Mouse (Mus musculus) heart, adult 2 months (tissue): ENCODE measurements at regions not wholly inside any gene's neighbourhood (a gene's known extent, or its start where the extent isn't known, plus 50 kb on each side); places are given as distances from the start of the nearest gene placed in this dataset.
A peak's percentile ranks its signal among the peaks of the same experiment; 100 is the strongest.

ENCODE experiments used
- DNase-seq, 2 experiments: peaks; one replicate each; pipeline ENCODE4 v3.0.0; 2021
- H3K27ac ChIP-seq: fragments of 200-600 bp; 2 replicates; pipeline ENCODE4 v1.8.1; 2022
- H3K27me3 ChIP-seq: fragments of 200-500 bp; 2 replicates; pipeline ENCODE4 v1.6.1; 2012; ENCODE audit warnings: mild to moderate bottlenecking, low read length, inconsistent platforms, mixed read lengths; ENCODE audit not compliant: control insufficient read depth, insufficient read depth
- H3K36me3 ChIP-seq: fragments of 200-500 bp; 2 replicates; pipeline ENCODE4 v1.6.1; 2012; ENCODE audit warnings: low read length, inconsistent platforms; ENCODE audit not compliant: control insufficient read depth, insufficient read depth
- H3K4me1 ChIP-seq: fragments of 200-500 bp; 2 replicates; pipeline ENCODE4 v1.6.1; 2011; ENCODE audit warnings: low read length; ENCODE audit not compliant: control insufficient read depth, insufficient read depth
- H3K4me3 ChIP-seq: fragments of 200-600 bp; 2 replicates; pipeline ENCODE4 v1.8.1; 2022
- H3K79me2 ChIP-seq: fragments of 200-500 bp; replicated peaks from 2 replicates; pipeline ENCODE4 v1.6.1; 2012; ENCODE audit warnings: mild to moderate bottlenecking, inconsistent platforms, low read length, moderate library complexity, mixed read lengths; ENCODE audit not compliant: control insufficient read depth, insufficient read depth
- H3K9ac ChIP-seq: fragments of 200-500 bp; 2 replicates; pipeline ENCODE4 v1.6.1; 2012; ENCODE audit warnings: low read depth, mild to moderate bottlenecking, control low read depth, inconsistent platforms, low read length, mixed read lengths
- CTCF ChIP-seq: fragments of 200-600 bp; IDR thresholded peaks from 2 replicates; pipeline ENCODE4 v1.8.1; 2022; ENCODE audit warnings: antibody characterized with exemption, mild to moderate bottlenecking, moderate library complexity
- EP300 ChIP-seq: fragments of 200-500 bp; IDR thresholded peaks from 2 replicates; pipeline ENCODE4 v1.6.1; 2011; ENCODE audit warnings: low read depth, low read length, control low read depth; ENCODE audit not compliant: insufficient read depth
- POLR2A ChIP-seq: fragments of 200-500 bp; IDR thresholded peaks from 2 replicates; pipeline ENCODE4 v1.6.1; 2011; ENCODE audit warnings: mild to moderate bottlenecking, low read depth, low read length, control low read depth; ENCODE audit not compliant: insufficient read depth
- WGBS: fragments of 180-500 bp; shearing (Covaris S2); methylation state at CpG from one replicate; pipeline ENCODE4 v1.1.7; 2018; 5-methylcytosine and 5-hydroxymethylcytosine counted together
- intact Hi-C: fragments of 180-260 bp; cut with DNase I; formaldehyde crosslinking; loops from one replicate; pipeline ENCODE4 v1.15.1; 2025

- intact Hi-C loops = loop anchor here (5.0 kb wide), 2 partner anchors 48 to 52 kb away; no protein-coding TSS in a partner anchor
- Histone ChIP-seq H3K27me3 (no peaks in the 10 kb centered on the region), H3K36me3 (no peaks in the 10 kb centered on the region; the same call in 1 of the 2 replicates), H3K27ac (no peak overlapping the region), H3K4me1 (no peaks in the 10 kb centered on the region; the same call in 1 of the 2 replicates), H3K79me2 (no peaks in the 10 kb centered on the region), H3K4me3 (no peak overlapping the region), H3K9ac (no peak overlapping the region)
- WGBS = 57% methylated on average over 8 of the region's 8 CpGs
- DNase-seq = peak; percentile 30 to 56
- TF ChIP-seq POLR2A (no peak), EP300 (0 out of 2 replicates have a peak, but pooled peaks have one; percentile 55)
These were observed 169.2 kb upstream of the Klf3 start for GRCm38 (mm10) chr5:64634008-64634407.

DNA sequence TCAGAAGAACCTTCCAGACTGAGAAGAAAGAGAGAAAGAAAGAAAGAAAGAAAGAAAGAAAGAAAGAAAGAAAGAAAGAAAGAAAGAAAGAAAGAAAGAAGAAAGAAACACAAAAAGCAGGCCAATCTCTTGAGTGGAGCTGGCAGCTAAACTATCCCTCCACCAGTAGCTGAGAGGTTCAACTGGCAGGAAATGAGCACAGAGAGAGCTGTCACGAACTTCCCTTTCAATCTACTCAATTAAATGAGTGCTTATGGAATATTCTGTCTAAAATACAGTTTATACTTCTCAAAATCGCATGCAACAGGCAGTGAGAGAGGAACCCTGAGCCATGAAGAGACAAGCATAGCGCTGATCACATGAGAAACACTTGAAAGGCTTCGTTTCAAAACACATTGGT lies 168.5 kb upstream of the Klf3 start:
- DNase-seq = no peak
- Histone ChIP-seq H3K9ac (no peak overlapping the region), H3K79me2 (no peaks in the 10 kb centered on the region), H3K27ac (no peak overlapping the region), H3K4me1 (no peaks in the 10 kb centered on the region; the same call in 1 of the 2 replicates), H3K27me3 (no peaks in the 10 kb centered on the region), H3K36me3 (no peaks in the 10 kb centered on the region; the same call in 1 of the 2 replicates), H3K4me3 (no peak overlapping the region)
- WGBS = 68% methylated on average over 4 of the region's 4 CpGs
- intact Hi-C loops = loop anchor here (5.0 kb wide), 2 partner anchors 48 to 52 kb away; no protein-coding TSS in a partner anchor
- TF ChIP-seq POLR2A = no peak
- TF ChIP-seq EP300 = no peak
- no peak for TF ChIP-seq CTCF

- no peaks in the 10 kb centered on the region; the same call in 1 of the 2 replicates for H3K4me1 ChIP-seq
- intact Hi-C loops = no loop called here
These were observed 166.9 kb upstream of the Klf3 start for GRCm38 (mm10) chr5:64636301-64636700.

DNA sequence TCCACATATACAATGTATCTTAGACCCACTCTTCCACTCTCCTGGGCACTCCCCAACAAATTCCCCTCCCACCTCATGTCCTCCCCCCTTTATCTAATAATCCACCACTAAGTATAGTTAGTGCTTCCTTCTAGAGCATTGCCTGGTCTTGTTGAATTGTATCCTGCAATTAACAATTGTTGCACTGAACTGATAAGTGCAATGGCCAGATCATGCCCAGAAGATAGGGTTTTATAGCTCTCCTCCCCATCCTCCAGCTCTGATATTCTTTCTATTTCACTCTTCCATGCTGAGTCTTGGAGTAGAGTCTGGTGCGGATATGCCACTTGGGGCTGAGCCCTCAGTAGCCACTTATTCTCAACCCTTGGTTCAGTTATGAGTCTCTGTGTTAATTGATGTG lies 159.6 kb upstream of the Klf3 start:
- H3K4me3 ChIP-seq = no peak overlapping the region
- no peaks in the 10 kb centered on the region for H3K36me3 ChIP-seq
- TF ChIP-seq POLR2A (no peak), EP300 (no peak), CTCF (no peak)
- intact Hi-C loops = no loop called here
- no peaks in the 10 kb centered on the region for H3K79me2 ChIP-seq
- WGBS = 100% methylated on average over 1 of the region's 1 CpGs
- no peaks in the 10 kb centered on the region for H3K27me3 ChIP-seq
- H3K4me1 ChIP-seq = peaks cover 3% of the 10 kb centered on the region; the same call in 1 of the 2 replicates
- H3K9ac ChIP-seq = no peak overlapping the region
- H3K27ac ChIP-seq = no peak overlapping the region
- no peak for DNase-seq

More at GRCm38 (mm10) chr5:64636301-64636700, 166.9 kb upstream of the Klf3 start:
- Histone ChIP-seq H3K79me2 (no peaks in the 10 kb centered on the region), H3K27me3 (no peaks in the 10 kb centered on the region), H3K36me3 (no peaks in the 10 kb centered on the region; the same call in 1 of the 2 replicates), H3K27ac (no peak overlapping the region), H3K4me3 (no peak overlapping the region), H3K9ac (no peak overlapping the region)
- DNase-seq = no peak
- no peak for TF ChIP-seq CTCF
- TF ChIP-seq POLR2A = no peak
- TF ChIP-seq EP300 = no peak
- WGBS = 85% methylated on average over 3 of the region's 3 CpGs

DNA sequence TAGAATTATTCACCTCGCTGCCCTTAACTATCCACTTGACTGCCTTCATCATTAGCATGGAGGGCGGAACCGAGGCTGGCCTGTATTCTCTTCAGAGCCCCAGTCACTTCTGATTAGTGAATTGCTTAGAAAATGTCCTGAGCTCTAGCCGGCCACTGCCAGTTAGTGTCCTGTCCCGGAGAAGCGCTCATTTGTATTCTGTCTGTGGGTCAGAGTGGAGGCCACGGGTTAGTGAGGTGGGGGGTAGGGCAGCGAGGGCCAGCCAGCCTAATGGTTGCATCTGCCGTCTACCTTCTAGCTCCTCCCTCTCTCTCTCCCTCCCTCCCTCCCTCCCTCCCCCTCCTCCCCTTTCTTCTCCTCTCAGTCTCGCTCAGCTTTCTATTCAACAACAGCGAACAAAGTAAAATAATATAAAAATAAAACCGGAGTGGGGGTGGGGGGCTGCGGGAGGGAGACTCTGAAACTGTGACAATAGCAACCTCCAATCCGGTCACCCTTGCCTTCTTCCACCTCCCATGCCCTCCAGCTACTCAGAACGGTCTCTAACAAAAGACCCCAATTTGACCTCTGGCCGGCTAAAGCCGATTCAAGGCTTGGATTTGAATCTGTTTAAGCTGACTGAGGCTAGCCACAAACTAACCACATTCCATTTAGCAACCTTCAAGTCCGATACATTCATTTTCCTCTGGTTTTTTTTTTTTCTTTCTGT lies 155.6 kb upstream of the Klf3 start:
- intact Hi-C loops = no loop called here
- H3K27ac ChIP-seq = no peak overlapping the region
- peak in 1 of 2 experiments; percentile 27 for DNase-seq

GRCm38 (mm10) chr5:64648492-64648891 lies 154.7 kb upstream of the Klf3 start:
- Histone ChIP-seq H3K4me1 (peaks cover 3% of the 10 kb centered on the region; the same call in 1 of the 2 replicates), H3K4me3 (no peak overlapping the region), H3K79me2 (no peaks in the 10 kb centered on the region), H3K36me3 (no peaks in the 10 kb centered on the region), H3K27me3 (no peaks in the 10 kb centered on the region), H3K27ac (no peak overlapping the region), H3K9ac (no peak overlapping the region)
- no peak for TF ChIP-seq POLR2A
- no peak for TF ChIP-seq EP300
- no peak for TF ChIP-seq CTCF
- 20% methylated on average over 8 of the region's 8 CpGs for WGBS
- intact Hi-C loops = no loop called here
- peak; percentile 26 to 27 for DNase-seq

More for the DNA sequence above, 155.6 kb upstream of the Klf3 start:
- 36% methylated on average over 17 of the region's 18 CpGs for WGBS
- H3K79me2 ChIP-seq = no peaks in the 10 kb centered on the region
- no peak overlapping the region for H3K9ac ChIP-seq
- no peak overlapping the region for H3K4me3 ChIP-seq
- H3K27me3 ChIP-seq = no peaks in the 10 kb centered on the region
- TF ChIP-seq CTCF = no peak
- no peak for TF ChIP-seq EP300
- no peak for TF ChIP-seq POLR2A
- H3K4me1 ChIP-seq = peaks cover 3% of the 10 kb centered on the region; the same call in 1 of the 2 replicates
- H3K36me3 ChIP-seq = no peaks in the 10 kb centered on the region
